Mouse (Mus musculus): ENCODE data around the gene Ddn.

- no peak for TF ChIP-seq CTCF (conservative IDR thresholded peaks at IDR 0.05; ENCODE audit: low read length)
- TF ChIP-seq NANOG (IDR thresholded peaks at IDR 0.05; ENCODE audit: borderline replicate concordance, low read length): no peak
- TF ChIP-seq POU5F1 (IDR thresholded peaks at IDR 0.05; ENCODE audit: borderline replicate concordance, low read length): no peak
These were observed 30.6 kb upstream of the Ddn start for GRCm38 (mm10) chr15:98839671-98840585.
